Mouse (Mus musculus) stomach, postnatal 0 days (tissue): ENCODE data around the gene Prss57.

Experiments
- CTCF ChIP-seq: IDR thresholded peaks from 2 replicates; pipeline ENCODE4 v1.5.1; 2016; ENCODE audit warnings: antibody characterized with exemption, low read depth, mild to moderate bottlenecking, moderate library complexity
- EP300 ChIP-seq: optimal IDR thresholded peaks from 2 replicates; pipeline ENCODE3; 2016; ENCODE audit warnings: antibody characterized with exemption

DNA sequence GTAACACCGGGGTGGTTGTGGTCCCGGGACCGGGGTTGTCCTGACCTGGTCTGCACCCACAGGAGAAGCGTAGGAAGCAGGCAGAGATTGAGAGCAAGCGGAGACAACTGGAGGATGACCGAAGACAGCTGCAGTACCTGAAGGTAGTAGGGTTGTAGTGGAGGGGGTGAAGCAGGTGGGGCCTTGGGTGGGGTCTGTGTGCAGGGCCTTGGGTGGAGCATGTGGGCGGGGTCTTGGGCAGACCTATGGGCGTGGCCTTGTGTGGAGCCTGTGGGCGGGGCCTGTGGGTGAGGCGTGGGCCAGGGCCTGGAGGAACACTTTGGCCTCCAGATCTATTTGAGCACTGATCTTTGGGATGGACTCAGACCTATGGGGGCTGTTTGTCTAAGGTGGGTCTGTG lies 16.2 kb upstream of the Prss57 start:
- no peak for TF ChIP-seq EP300
- TF ChIP-seq CTCF, result no peak
